Mouse (Mus musculus): ENCODE measurements around the gene Pigq. TPM values are rescaled to one million over a fixed set of nuclear protein-coding genes. Genes with fewer than 3 reads are reported as not detected.

Pigq gene
- polyA plus RNA-seq, 1 experiment from 2014 or later: 76.8 TPM

DNA sequence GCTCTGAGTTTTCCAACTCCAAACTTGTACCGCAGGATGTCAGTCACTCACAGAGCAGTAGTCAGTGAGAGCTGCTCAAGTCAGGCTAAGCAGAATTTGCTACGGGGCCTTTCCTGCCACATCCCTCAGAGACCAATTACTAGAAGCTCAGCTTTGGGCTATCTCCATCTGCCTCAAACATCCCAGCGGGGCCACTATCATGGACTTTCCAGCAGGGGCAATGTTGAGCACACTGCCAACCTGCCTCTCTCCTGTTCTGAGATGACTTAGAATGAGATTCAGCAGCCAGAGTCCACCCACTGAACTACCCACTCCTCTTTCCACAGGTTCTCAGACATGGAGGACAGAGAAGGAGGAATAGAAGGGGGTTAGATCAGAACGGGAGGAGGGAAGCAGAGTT, 59.1 kb downstream of the Pigq start:
- Histone ChIP-seq H3K4me2 (ENCODE audit: low read depth, low read length) (no peak overlapping the region), H3K9ac (replicated peaks; ENCODE audit: low read depth, low read length) (no peak overlapping the region), H3K27me3 (ENCODE audit: control insufficient read depth, insufficient read depth, low read length) (no peaks in the 10 kb centered on the region), H3K9me3 (ENCODE audit: control insufficient read depth, low read length) (no peaks in the 10 kb centered on the region), H3K4me1 (ENCODE audit: control insufficient read depth, insufficient read depth, low read length) (peaks cover 3% of the 10 kb centered on the region; the same call in 1 of the 2 replicates), H3K4me3 (ENCODE audit: low read depth, low read length) (no peak overlapping the region), H3K27ac (ENCODE audit: low read depth, low read length) (no peak overlapping the region), H3K36me3 (ENCODE audit: control insufficient read depth, insufficient read depth, low read length) (peaks cover 25% of the 10 kb centered on the region; the same call in 1 of the 2 replicates)
- ATAC-seq (ENCODE audit: low read depth): no peak; the same call in 1 of the 2 replicates
- WGBS: 55% methylated on average over 4 of the region's 4 CpGs

DNA sequence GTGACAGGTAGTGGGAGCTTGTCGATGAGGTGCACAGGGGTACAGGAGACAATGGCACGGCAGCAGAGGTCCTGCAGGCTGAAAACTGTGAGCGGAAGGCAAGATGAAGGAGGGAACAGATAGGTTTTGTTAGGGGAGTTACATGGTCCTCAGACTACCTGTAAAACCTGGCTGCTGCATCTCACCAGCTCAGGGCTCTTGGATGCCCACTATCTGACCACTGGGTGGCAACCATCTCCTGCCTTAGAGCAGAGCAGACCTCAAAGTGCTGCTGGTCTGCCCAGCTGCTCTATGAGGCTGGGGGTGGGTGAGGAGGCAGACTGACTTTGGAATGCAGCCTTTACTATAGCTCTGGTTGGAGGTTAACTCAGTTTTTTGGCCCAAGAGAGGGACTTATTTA, 60.9 kb downstream of the Pigq start:
- Histone ChIP-seq H3K9ac (replicated peaks; ENCODE audit: low read depth, low read length) (no peak overlapping the region), H3K4me3 (ENCODE audit: low read depth, low read length) (no peak overlapping the region), H3K4me1 (ENCODE audit: control insufficient read depth, insufficient read depth, low read length) (peaks cover 3% of the 10 kb centered on the region; the same call in 1 of the 2 replicates), H3K27ac (ENCODE audit: low read depth, low read length) (no peak overlapping the region), H3K27me3 (ENCODE audit: control insufficient read depth, insufficient read depth, low read length) (no peaks in the 10 kb centered on the region), H3K4me2 (ENCODE audit: low read depth, low read length) (no peak overlapping the region), H3K36me3 (ENCODE audit: control insufficient read depth, insufficient read depth, low read length) (peaks cover 27% of the 10 kb centered on the region; the same call in 1 of the 2 replicates), H3K9me3 (ENCODE audit: control insufficient read depth, low read length) (no peaks in the 10 kb centered on the region)
- 95% methylated on average over 3 of the region's 3 CpGs for WGBS
- ATAC-seq (ENCODE audit: low read depth): no peak

DNA sequence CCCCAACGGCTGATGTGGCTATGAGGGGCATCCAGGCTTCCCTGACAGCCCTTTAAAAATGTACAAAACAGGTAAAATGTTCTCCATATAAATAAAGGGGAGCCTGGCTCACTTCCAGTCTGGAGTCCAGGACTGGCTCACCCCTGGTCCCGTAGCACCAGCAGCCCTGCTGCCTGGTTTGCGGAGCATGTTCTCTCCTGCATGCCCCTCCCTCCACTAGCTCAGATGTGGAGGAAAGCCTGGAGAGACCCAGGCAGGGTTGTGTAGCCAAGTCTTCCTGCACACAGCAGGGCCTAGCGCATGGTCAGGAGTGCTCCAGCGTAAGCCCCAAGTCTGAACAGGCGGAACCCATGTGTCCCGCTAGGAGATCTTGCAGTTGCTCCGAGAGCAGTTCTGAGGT, 61.5 kb downstream of the Pigq start:
- Histone ChIP-seq H3K4me2 (ENCODE audit: low read depth, low read length) (no peak overlapping the region), H3K4me3 (ENCODE audit: low read depth, low read length) (no peak overlapping the region), H3K27ac (ENCODE audit: low read depth, low read length) (no peak overlapping the region), H3K27me3 (ENCODE audit: control insufficient read depth, insufficient read depth, low read length) (no peaks in the 10 kb centered on the region), H3K9ac (replicated peaks; ENCODE audit: low read depth, low read length) (no peak overlapping the region), H3K36me3 (ENCODE audit: control insufficient read depth, insufficient read depth, low read length) (peaks cover 27% of the 10 kb centered on the region; the same call in 1 of the 2 replicates), H3K4me1 (ENCODE audit: control insufficient read depth, insufficient read depth, low read length) (peaks cover 3% of the 10 kb centered on the region; the same call in 1 of the 2 replicates), H3K9me3 (ENCODE audit: control insufficient read depth, low read length) (no peaks in the 10 kb centered on the region)
- no peak for ATAC-seq (ENCODE audit: low read depth)
- WGBS: 87% methylated on average over 8 of the region's 8 CpGs

DNA sequence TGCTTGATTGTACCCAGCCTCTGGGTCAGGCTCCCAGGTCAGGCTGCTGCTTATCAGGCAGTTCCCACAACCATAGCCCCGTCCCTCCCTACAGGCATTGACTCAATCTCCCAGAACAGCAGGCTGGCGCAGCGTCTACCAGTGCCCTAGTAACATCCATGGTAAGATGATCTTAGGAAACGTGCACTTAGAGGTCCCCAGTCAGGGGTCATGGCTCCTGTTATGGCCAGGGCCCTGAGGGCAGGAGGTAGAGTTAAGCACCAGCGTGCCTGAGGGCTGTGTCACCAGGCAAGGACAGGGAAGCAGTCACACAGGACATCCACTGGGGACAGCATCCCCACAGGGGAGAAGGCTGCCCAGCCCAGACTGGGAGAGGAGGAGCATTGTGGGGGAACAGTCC, 62.4 kb downstream of the Pigq start:
- 40% methylated on average over 5 of the region's 5 CpGs for WGBS
- Histone ChIP-seq H3K9ac (replicated peaks; ENCODE audit: low read depth, low read length) (no peak overlapping the region), H3K4me3 (ENCODE audit: low read depth, low read length) (no peak overlapping the region), H3K9me3 (ENCODE audit: control insufficient read depth, low read length) (no peaks in the 10 kb centered on the region), H3K27ac (ENCODE audit: low read depth, low read length) (no peak overlapping the region), H3K27me3 (ENCODE audit: control insufficient read depth, insufficient read depth, low read length) (no peaks in the 10 kb centered on the region), H3K36me3 (ENCODE audit: control insufficient read depth, insufficient read depth, low read length) (peaks cover 24% of the 10 kb centered on the region), H3K4me2 (ENCODE audit: low read depth, low read length) (no peak overlapping the region), H3K4me1 (ENCODE audit: control insufficient read depth, insufficient read depth, low read length) (peaks cover 3% of the 10 kb centered on the region; the same call in 1 of the 2 replicates)
- ATAC-seq (ENCODE audit: low read depth): no peak

DNA sequence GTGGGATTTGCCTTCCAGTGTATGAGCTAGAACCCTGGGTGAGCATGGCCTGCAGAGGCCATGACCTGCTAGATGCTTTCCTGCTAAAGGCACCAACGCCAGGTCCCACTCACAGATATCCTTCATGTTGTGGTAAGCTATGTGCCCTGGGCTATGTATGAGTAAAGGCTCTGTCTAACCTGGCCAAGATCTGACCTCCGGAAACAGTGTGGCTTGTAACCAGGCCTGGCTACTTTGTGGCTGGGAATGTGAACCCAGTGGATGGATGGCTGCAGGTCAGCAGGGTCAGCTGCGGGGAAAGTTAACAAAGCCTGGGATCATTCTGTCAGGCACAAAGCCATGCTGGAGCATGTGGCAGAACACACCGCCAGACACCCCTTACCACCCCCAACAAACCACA, 63.0 kb downstream of the Pigq start:
- Histone ChIP-seq H3K4me1 (ENCODE audit: control insufficient read depth, insufficient read depth, low read length) (peaks cover 3% of the 10 kb centered on the region; the same call in 1 of the 2 replicates), H3K27ac (ENCODE audit: low read depth, low read length) (no peak overlapping the region), H3K4me3 (ENCODE audit: low read depth, low read length) (no peak overlapping the region), H3K4me2 (ENCODE audit: low read depth, low read length) (no peak overlapping the region), H3K36me3 (ENCODE audit: control insufficient read depth, insufficient read depth, low read length) (peaks cover 24% of the 10 kb centered on the region), H3K27me3 (ENCODE audit: control insufficient read depth, insufficient read depth, low read length) (no peaks in the 10 kb centered on the region), H3K9ac (replicated peaks; ENCODE audit: low read depth, low read length) (no peak overlapping the region), H3K9me3 (ENCODE audit: control insufficient read depth, low read length) (no peaks in the 10 kb centered on the region)
- 13% methylated on average over 4 of the region's 4 CpGs for WGBS
- no peak for ATAC-seq (ENCODE audit: low read depth)

DNA sequence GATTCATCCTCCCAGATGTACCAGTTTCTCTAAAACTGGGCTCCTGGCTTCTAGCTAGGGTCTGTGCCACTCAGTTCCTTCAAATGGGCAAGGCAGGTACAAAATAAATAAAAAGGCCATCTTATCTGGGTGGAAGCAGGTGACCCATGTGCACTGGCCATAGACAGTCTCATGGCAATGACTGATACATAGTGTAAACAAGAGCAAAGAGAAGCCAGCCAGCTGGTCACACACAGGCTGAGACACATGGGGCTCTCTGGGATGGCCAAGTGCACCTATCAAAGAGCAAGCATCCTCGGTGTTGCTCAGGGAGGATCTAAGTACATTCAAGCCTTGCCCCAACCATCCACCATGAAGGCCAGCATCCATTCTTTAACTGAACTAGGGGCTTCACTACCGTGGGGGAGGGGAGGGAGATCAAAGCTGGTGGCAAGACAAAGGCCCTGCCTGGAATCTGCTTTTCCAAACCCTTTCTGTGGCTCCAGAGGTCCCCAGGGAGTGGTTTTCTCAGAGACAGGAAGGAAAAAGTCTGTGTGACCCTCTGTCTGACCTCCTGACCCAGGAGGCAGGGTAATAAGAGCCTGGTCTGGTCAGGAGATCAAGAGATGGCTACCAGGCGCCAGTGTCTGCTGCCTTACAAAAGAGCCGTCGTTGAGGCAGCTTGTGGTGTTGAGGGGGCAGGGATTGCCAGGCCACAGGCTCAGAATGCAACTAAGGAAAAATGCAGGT, 63.7 kb downstream of the Pigq start:
- Histone ChIP-seq H3K9me3 (ENCODE audit: control insufficient read depth, low read length) (no peaks in the 10 kb centered on the region), H3K27ac (ENCODE audit: low read depth, low read length) (no peak overlapping the region), H3K4me3 (ENCODE audit: low read depth, low read length) (no peak overlapping the region), H3K36me3 (ENCODE audit: control insufficient read depth, insufficient read depth, low read length) (peaks cover 24% of the 10 kb centered on the region), H3K4me2 (ENCODE audit: low read depth, low read length) (no peak overlapping the region), H3K9ac (replicated peaks; ENCODE audit: low read depth, low read length) (no peak overlapping the region), H3K27me3 (ENCODE audit: control insufficient read depth, insufficient read depth, low read length) (no peaks in the 10 kb centered on the region), H3K4me1 (ENCODE audit: control insufficient read depth, insufficient read depth, low read length) (peaks cover 8% of the 10 kb centered on the region)
- WGBS: 4% methylated on average over 5 of the region's 5 CpGs
- ATAC-seq (ENCODE audit: low read depth): no peak

DNA sequence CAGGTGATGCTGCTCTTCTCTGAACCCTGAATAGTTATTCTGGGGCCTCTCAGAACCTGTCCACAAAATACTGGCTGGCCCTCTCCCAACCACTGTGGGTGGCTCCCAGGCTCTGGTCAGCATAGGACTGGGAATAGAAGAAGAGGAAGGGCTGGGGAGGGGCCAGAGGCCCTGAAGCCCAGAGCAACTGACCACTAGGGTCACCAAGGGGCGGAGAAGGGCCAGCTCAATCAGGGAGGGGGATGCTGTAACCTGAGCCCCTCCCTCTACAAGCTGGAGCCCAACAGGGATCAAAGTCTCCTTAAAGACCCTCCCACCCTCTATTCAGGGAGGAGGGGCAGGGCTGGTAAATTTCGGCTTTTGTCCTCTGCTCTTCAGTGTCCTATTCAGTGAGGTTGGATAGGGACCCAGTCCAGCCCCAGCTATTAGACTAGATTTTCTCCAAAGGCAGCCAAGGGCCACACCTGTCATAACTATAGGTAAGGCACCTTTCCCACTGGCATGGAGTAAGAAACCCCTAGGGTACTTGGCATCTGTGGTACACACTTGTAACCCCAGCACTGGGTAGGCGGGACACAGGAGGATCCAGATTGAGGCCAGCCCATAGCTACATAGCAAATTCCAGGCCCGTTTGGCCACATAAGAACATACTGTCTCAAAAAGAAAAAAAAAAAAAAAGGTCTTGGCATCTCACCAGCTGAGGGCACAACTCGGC, 64.4 kb downstream of the Pigq start, which contains the start of gene Wfikkn1:
TSS of gene Wfikkn1 (minus strand) at position 663 of the 715 bp plus-strand sequence.
- WGBS: 16% methylated on average over 5 of the region's 5 CpGs
- H3K9ac ChIP-seq (replicated peaks; ENCODE audit: low read depth, low read length): no peak within 1 kb of the TSS
- H3K4me3 ChIP-seq (ENCODE audit: low read depth, low read length): no peak within 1 kb of the TSS
- H3K27ac ChIP-seq (ENCODE audit: low read depth, low read length): 0 out of 2 replicates have a peak within 1 kb of the TSS, but pooled peaks have one; percentile 22
- H3K9me3 ChIP-seq (ENCODE audit: control insufficient read depth, low read length): no peaks in the 10 kb centered on the region
- ATAC-seq (ENCODE audit: low read depth): no peak
- H3K36me3 ChIP-seq (ENCODE audit: control insufficient read depth, insufficient read depth, low read length): peaks cover 24% of the 10 kb centered on the region
- H3K4me1 ChIP-seq (ENCODE audit: control insufficient read depth, insufficient read depth, low read length): peaks cover 10% of the 10 kb centered on the region
- no peak within 1 kb of the TSS for H3K4me2 ChIP-seq (ENCODE audit: low read depth, low read length)
- H3K27me3 ChIP-seq (ENCODE audit: control insufficient read depth, insufficient read depth, low read length): no peaks in the 10 kb centered on the region

DNA sequence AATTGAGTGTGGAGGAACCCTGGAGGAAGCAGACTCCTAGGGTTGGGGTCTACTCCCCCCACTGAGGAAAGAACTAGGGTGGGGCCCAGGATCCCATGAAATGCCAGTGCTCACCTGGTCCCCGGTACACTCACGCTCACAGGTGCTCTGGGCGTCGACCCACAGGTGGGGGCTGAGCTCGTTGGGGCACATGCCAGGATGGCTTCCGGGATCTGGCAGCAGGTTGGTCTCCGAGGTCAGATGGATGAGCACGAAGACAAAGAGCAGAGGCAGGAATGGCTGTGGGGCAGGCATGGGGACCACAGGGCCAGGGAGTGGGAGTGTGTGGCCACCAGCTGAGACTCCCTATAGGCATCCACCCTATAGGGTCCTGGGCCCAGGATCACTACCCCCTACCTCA, 65.0 kb downstream of the Pigq start:
- Histone ChIP-seq H3K27ac (ENCODE audit: low read depth, low read length) (no peak overlapping the region), H3K36me3 (ENCODE audit: control insufficient read depth, insufficient read depth, low read length) (peaks cover 20% of the 10 kb centered on the region), H3K9ac (replicated peaks; ENCODE audit: low read depth, low read length) (no peak overlapping the region), H3K27me3 (ENCODE audit: control insufficient read depth, insufficient read depth, low read length) (no peaks in the 10 kb centered on the region), H3K4me3 (ENCODE audit: low read depth, low read length) (no peak overlapping the region), H3K9me3 (ENCODE audit: control insufficient read depth, low read length) (no peaks in the 10 kb centered on the region), H3K4me2 (ENCODE audit: low read depth, low read length) (no peak overlapping the region), H3K4me1 (ENCODE audit: control insufficient read depth, insufficient read depth, low read length) (peaks cover 10% of the 10 kb centered on the region)
- 50% methylated on average over 8 of the region's 8 CpGs for WGBS
- no peak for ATAC-seq (ENCODE audit: low read depth)

DNA sequence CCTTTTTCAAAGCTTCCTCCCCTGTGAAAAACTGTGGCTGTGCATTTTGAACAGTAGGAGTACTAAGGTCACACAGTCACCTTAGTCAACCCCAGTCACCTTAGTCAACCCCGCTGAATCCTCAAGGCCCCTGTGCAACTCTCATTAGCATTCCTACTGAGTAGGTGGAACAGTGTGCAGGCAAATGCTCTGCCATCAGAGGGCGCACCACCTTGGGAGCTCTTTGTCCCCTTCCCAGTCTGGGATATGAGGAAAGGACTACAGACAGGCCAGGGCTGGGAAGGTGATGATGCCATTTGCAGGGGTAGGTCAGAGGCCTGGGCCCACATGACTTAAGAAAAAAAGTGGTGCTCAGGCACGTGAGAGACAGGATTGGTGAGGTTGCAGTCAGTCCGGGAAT, 65.5 kb downstream of the Pigq start:
- no peak overlapping the region for H3K4me3 ChIP-seq (ENCODE audit: low read depth, low read length)
- H3K9ac ChIP-seq (replicated peaks; ENCODE audit: low read depth, low read length): no peak overlapping the region
- no peak overlapping the region for H3K4me2 ChIP-seq (ENCODE audit: low read depth, low read length)
- H3K9me3 ChIP-seq (ENCODE audit: control insufficient read depth, low read length): no peaks in the 10 kb centered on the region
- peaks cover 10% of the 10 kb centered on the region for H3K4me1 ChIP-seq (ENCODE audit: control insufficient read depth, insufficient read depth, low read length)
- H3K36me3 ChIP-seq (ENCODE audit: control insufficient read depth, insufficient read depth, low read length): peaks cover 15% of the 10 kb centered on the region
- no peak overlapping the region for H3K27ac ChIP-seq (ENCODE audit: low read depth, low read length)
- no peak for ATAC-seq (ENCODE audit: low read depth)
- H3K27me3 ChIP-seq (ENCODE audit: control insufficient read depth, insufficient read depth, low read length): no peaks in the 10 kb centered on the region
- 38% methylated on average over 4 of the region's 4 CpGs for WGBS
